Mouse (Mus musculus) CH12.LX (cell line): ENCODE results near the gene Wdr38. TPM values are rescaled to one million over a fixed set of nuclear protein-coding genes. Genes with fewer than 3 reads are reported as not detected.
"Not testable (repeated sequence)": the region's sequence is repeated elsewhere in the genome, so short reads cannot be mapped to it uniquely, and the experiment has no call there.

ENCODE experiments used
- DNase-seq: peaks from one replicate; pipeline ENCODE4 v3.0.0-alpha.2; 2013; ENCODE audit errors: extremely low read depth
- H3K27ac ChIP-seq: 2 replicates; pipeline ENCODE4 v1.5.1; 2012; ENCODE audit warnings: low read depth, mild to moderate bottlenecking, control low read depth, moderate library complexity; ENCODE audit not compliant: insufficient read depth
- H3K27me3 ChIP-seq: replicated peaks from 2 replicates; pipeline ENCODE3; 2012; ENCODE audit warnings: inconsistent platforms
- H3K36me3 ChIP-seq, 2 experiments: replicated peaks in 1 of 2; 2 replicates each; pipeline versions ENCODE3 to v1.6.1; 2012; ENCODE audit warnings: inconsistent platforms in 1 of 2, low read length in 1 of 2, mild to moderate bottlenecking in 1 of 2, mixed read lengths in 1 of 2, moderate library complexity in 1 of 2; ENCODE audit not compliant: control insufficient read depth in 1 of 2, insufficient read depth in 1 of 2
- H3K4me1 ChIP-seq, 2 experiments: 2 replicates each; pipeline ENCODE4 v1.6.1; 2012; ENCODE audit warnings: inconsistent platforms in 1 of 2, moderate library complexity in 1 of 2; ENCODE audit not compliant: insufficient read depth in 2 of 2, control insufficient read depth in 1 of 2
- H3K4me2 ChIP-seq: 2 replicates; pipeline ENCODE4 v1.6.1; 2012; ENCODE audit warnings: low read depth, mild to moderate bottlenecking, control low read depth; ENCODE audit not compliant: poor library complexity, insufficient read depth, severe bottlenecking
- H3K4me3 ChIP-seq, 3 experiments: fragments of 150-350 bp in 1 of 3; sonication (generic) in 1 of 3; replicated peaks in 1 of 3; 2 replicates each; pipeline versions ENCODE3 to v1.5.1; 2011 to 2012; ENCODE audit warnings: low read depth in 2 of 3, low read length in 2 of 3, mild to moderate bottlenecking in 2 of 3, moderate library complexity in 2 of 3, control low read depth in 1 of 3, improper control_type of control experiment in 1 of 3, inconsistent platforms in 1 of 3, mixed read lengths in 1 of 3; ENCODE audit not compliant: poor library complexity in 1 of 3
- H3K79me2 ChIP-seq: replicated peaks from 2 replicates; pipeline ENCODE4 v1.6.1; 2012; ENCODE audit warnings: mild to moderate bottlenecking, moderate library complexity; ENCODE audit not compliant: control insufficient read depth, poor library complexity, insufficient read depth, severe bottlenecking; ENCODE audit errors: extremely low read depth
- H3K9ac ChIP-seq: 2 replicates; pipeline ENCODE4 v1.6.1; 2012; ENCODE audit warnings: low read depth, mild to moderate bottlenecking, control low read depth, moderate library complexity; ENCODE audit not compliant: insufficient read depth
- H3K9me3 ChIP-seq: replicated peaks from 2 replicates; pipeline ENCODE3; 2012; ENCODE audit warnings: low read length, inconsistent platforms, mixed read lengths
- BHLHE40 ChIP-seq: IDR thresholded peaks from 2 replicates; pipeline ENCODE4 v1.6.1; 2011; ENCODE audit warnings: mild to moderate bottlenecking, low read depth, low read length, improper control_type of control experiment
- CHD2 ChIP-seq: IDR thresholded peaks from 2 replicates; pipeline ENCODE4 v1.6.1; 2011; ENCODE audit warnings: low read length, improper control_type of control experiment
- E2F4 ChIP-seq: IDR thresholded peaks from 2 replicates; pipeline ENCODE4 v1.6.1; 2011; ENCODE audit warnings: low read depth, low read length, improper control_type of control experiment; ENCODE audit not compliant: insufficient replicate concordance
- ELF1 ChIP-seq: IDR thresholded peaks from 2 replicates; pipeline ENCODE4 v1.6.1; 2014; ENCODE audit warnings: low read depth, mild to moderate bottlenecking, inconsistent platforms, low read length, improper control_type of control experiment
- EP300 ChIP-seq: IDR thresholded peaks from 2 replicates; pipeline ENCODE4 v1.6.1; 2011; ENCODE audit warnings: low read length, improper control_type of control experiment
- ETS1 ChIP-seq: conservative IDR thresholded peaks from 2 replicates; pipeline ENCODE4 v1.6.1; 2012; ENCODE audit warnings: low read depth, mild to moderate bottlenecking, inconsistent platforms, low read length, improper control_type of control experiment, moderate library complexity
- GABPA ChIP-seq: IDR thresholded peaks from 2 replicates; pipeline ENCODE4 v1.6.1; 2012; ENCODE audit warnings: low read depth, low read length, improper control_type of control experiment, inconsistent platforms; ENCODE audit not compliant: insufficient replicate concordance
- IRF4 ChIP-seq: IDR thresholded peaks from 2 replicates; pipeline ENCODE4 v1.6.1; 2014; ENCODE audit warnings: low read depth, mild to moderate bottlenecking, inconsistent platforms, low read length, improper control_type of control experiment
- JUN ChIP-seq: IDR thresholded peaks from 2 replicates; pipeline ENCODE4 v1.6.1; 2011; ENCODE audit warnings: low read depth, mild to moderate bottlenecking, low read length, improper control_type of control experiment, moderate library complexity; ENCODE audit not compliant: insufficient read depth
- MAX ChIP-seq: IDR thresholded peaks from 2 replicates; pipeline ENCODE4 v1.6.1; 2011; ENCODE audit warnings: low read length, improper control_type of control experiment
- MAZ ChIP-seq: IDR thresholded peaks from 2 replicates; pipeline ENCODE4 v1.6.1; 2012; ENCODE audit warnings: low read depth, mild to moderate bottlenecking, inconsistent platforms, low read length, improper control_type of control experiment, moderate library complexity
- MEF2A ChIP-seq: IDR thresholded peaks from 2 replicates; pipeline ENCODE4 v1.6.1; 2014; ENCODE audit warnings: low read depth, mild to moderate bottlenecking, inconsistent platforms, low read length, improper control_type of control experiment, borderline replicate concordance
- MXI1 ChIP-seq: IDR thresholded peaks from 2 replicates; pipeline ENCODE4 v1.6.1; 2011; ENCODE audit warnings: mild to moderate bottlenecking, low read depth, low read length, improper control_type of control experiment
- NRF1 ChIP-seq: IDR thresholded peaks from 2 replicates; pipeline ENCODE4 v1.6.1; 2014; ENCODE audit warnings: low read depth, mild to moderate bottlenecking, inconsistent platforms, low read length, improper control_type of control experiment, moderate library complexity
- PAX5 ChIP-seq: IDR thresholded peaks from 2 replicates; pipeline ENCODE4 v1.6.1; 2012; ENCODE audit warnings: low read length, inconsistent platforms, mixed read lengths
- POLR2AphosphoS2 ChIP-seq: IDR thresholded peaks from 2 replicates; pipeline ENCODE4 v1.6.1; 2011; ENCODE audit warnings: low read depth, low read length, improper control_type of control experiment
- RAD21 ChIP-seq: IDR thresholded peaks from 2 replicates; pipeline ENCODE4 v1.6.1; 2011; ENCODE audit warnings: low read depth, mild to moderate bottlenecking, low read length, improper control_type of control experiment, moderate library complexity
- RCOR1 ChIP-seq: conservative IDR thresholded peaks from 2 replicates; pipeline ENCODE4 v1.6.1; 2012; ENCODE audit warnings: low read depth, mild to moderate bottlenecking, inconsistent platforms, low read length, improper control_type of control experiment
- SIN3A ChIP-seq: IDR thresholded peaks from 2 replicates; pipeline ENCODE4 v1.6.1; 2012; ENCODE audit warnings: low read length, improper control_type of control experiment, inconsistent platforms
- TBP ChIP-seq: conservative IDR thresholded peaks from 2 replicates; pipeline ENCODE4 v1.6.1; 2011; ENCODE audit warnings: low read depth, low read length, improper control_type of control experiment
- TCF12 ChIP-seq: IDR thresholded peaks from 2 replicates; pipeline ENCODE4 v1.6.1; 2014; ENCODE audit warnings: low read depth, mild to moderate bottlenecking, inconsistent platforms, low read length, improper control_type of control experiment
- UBTF ChIP-seq: IDR thresholded peaks from 2 replicates; pipeline ENCODE4 v1.6.1; 2012; ENCODE audit warnings: low read depth, mild to moderate bottlenecking, inconsistent platforms, low read length, improper control_type of control experiment, moderate library complexity
- USF1 ChIP-seq: IDR thresholded peaks from 2 replicates; pipeline ENCODE4 v1.6.1; 2014; ENCODE audit warnings: low read depth, mild to moderate bottlenecking, inconsistent platforms, low read length, improper control_type of control experiment
- USF2 ChIP-seq: conservative IDR thresholded peaks from 2 replicates; pipeline ENCODE4 v1.6.1; 2011; ENCODE audit warnings: low read depth, low read length, improper control_type of control experiment
- ZC3H11A ChIP-seq: IDR thresholded peaks from 2 replicates; pipeline ENCODE4 v1.6.1; 2012; ENCODE audit warnings: low read depth, mild to moderate bottlenecking, inconsistent platforms, low read length, improper control_type of control experiment
- ZKSCAN1 ChIP-seq: IDR thresholded peaks from 2 replicates; pipeline ENCODE4 v1.6.1; 2012; ENCODE audit warnings: low read depth, inconsistent platforms, low read length, improper control_type of control experiment, borderline replicate concordance
- ZMIZ1 ChIP-seq: IDR thresholded peaks from 2 replicates; pipeline ENCODE4 v1.6.1; 2012; ENCODE audit warnings: low read depth, mild to moderate bottlenecking, inconsistent platforms, low read length, improper control_type of control experiment
- dilution Hi-C: fragments of 300-500 bp; cut with MboI; formaldehyde crosslinking; loops from 2 replicates; pipeline ENCODE4 v1.14.3; 2020; ENCODE audit warnings: low sequenced_read_pairs; ENCODE audit not compliant: extremely low pct_unique_long_range_greater_than_20kb, extremely low pct_ligation_motif_present
- in situ Hi-C: fragments of 300-500 bp; cut with MboI; formaldehyde crosslinking; loops from 3 replicates; pipeline ENCODE4 v1.14.3; 2019; ENCODE audit warnings: low sequenced_read_pairs, low pct_ligation_motif_present, low pct_unique_long_range_greater_than_20kb, mixed read lengths
- polyA plus RNA-seq: library from polyadenylated mRNA; unstranded; fragments of >175 nt; gene quantifications from 2 replicates; pipeline ENCODE4 v1.2.1, GENCODE M21; 2012; ENCODE audit warnings: low read depth; ENCODE audit not compliant: insufficient read length
- total RNA-seq, 2 experiments: library from RNA; depleted of rRNA; stranded (reverse); fragments of 300-350 nt in 1 of 2; fragments of >200 nt in 1 of 2; gene quantifications; 2 replicates each; pipeline ENCODE4 v1.2.3; 2012 to 2014

Wdr38 gene
- total and polyA plus RNA-seq, 3 experiments: 0.28 to 1.0 (median 0.40) TPM

DNA sequence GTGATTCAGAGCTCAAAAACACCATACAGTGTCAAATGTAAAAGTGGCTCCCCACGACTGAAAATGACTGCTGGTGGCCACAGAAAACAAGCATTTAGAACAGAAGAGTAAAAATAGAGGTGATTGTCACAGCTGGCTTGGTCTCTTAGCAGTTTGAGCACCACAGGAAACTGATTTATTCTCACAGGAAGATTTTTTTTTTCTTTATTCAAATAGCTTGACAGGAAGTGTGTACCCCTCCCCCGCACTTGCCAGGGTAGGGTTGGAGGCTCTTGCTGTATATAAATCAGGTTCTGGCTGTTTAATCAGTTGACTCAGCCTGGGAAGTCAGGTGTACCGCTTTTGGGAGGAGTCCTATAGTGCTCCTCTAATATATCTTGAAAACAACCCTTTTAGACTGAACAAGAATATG lies 11.7 kb downstream of the Wdr38 start (continued):
- TF ChIP-seq ZMIZ1: peak; percentile 61
- peak; percentile 89 for TF ChIP-seq SIN3A
- TF ChIP-seq USF2: no peak
- peak; percentile 86 for TF ChIP-seq CHD2
- TF ChIP-seq USF1: no peak
- no peak for TF ChIP-seq ZKSCAN1
- TF ChIP-seq RCOR1: no peak; the same call in 1 of the 2 replicates
- TF ChIP-seq ETS1: peak; percentile 81
- TF ChIP-seq E2F4: no peak
- TF ChIP-seq POLR2AphosphoS2: peak; percentile 92; the same call in 1 of the 2 replicates
- TF ChIP-seq ELF1: peak; percentile 79
- TF ChIP-seq JUN: peak; percentile 34; the same call in 1 of the 2 replicates
- TF ChIP-seq ZC3H11A: no peak
- TF ChIP-seq IRF4: peak; percentile 59; the same call in 1 of the 2 replicates
- TF ChIP-seq MAZ: peak; percentile 80

DNA sequence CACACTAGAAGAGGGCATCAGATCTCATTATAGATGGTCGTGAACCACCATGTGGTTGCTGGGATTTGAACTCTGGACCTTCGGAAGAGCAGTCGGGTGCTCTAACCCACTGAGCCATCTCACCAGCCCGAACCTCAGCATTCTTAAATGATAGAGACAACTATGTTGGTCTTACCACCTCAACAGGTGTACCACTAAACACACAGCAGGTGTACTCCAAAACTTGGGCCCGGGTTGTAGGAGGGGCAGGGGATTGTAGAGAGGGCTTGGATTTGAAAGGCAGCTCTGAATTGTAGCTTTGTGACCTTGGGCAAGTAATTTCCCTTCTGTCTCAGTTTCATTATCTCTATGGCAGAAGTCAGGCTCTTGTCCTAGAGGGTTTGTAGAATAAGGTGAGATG lies 12.9 kb downstream of the Wdr38 start:
- Histone ChIP-seq H3K27ac (peak overlapping the region; percentile 100), H3K79me2 (peaks cover 64% of the 10 kb centered on the region), H3K4me1 (peaks cover 6 to 47% of the 10 kb centered on the region in 2 experiments), H3K36me3 (peaks cover 24 to 39% of the 10 kb centered on the region in 2 experiments), H3K9ac (peak overlapping the region; percentile 99), H3K4me2 (peak overlapping the region; percentile 97), H3K4me3 (peak overlapping the region in 2 of 3 experiments; percentile 12 to 46)
- DNase-seq, H3K9me3 ChIP-seq, in situ Hi-C loops, H3K27me3 ChIP-seq, dilution Hi-C loops: not testable (repeated sequence)
- peak; percentile 17; the same call in 1 of the 2 replicates for TF ChIP-seq ZMIZ1
- TF ChIP-seq ELF1: peak; percentile 52; the same call in 1 of the 2 replicates
- TF ChIP-seq TBP: peak; percentile 95
- TF ChIP-seq MXI1: 0 out of 2 replicates have a peak, but pooled peaks have one; percentile 8

DNA sequence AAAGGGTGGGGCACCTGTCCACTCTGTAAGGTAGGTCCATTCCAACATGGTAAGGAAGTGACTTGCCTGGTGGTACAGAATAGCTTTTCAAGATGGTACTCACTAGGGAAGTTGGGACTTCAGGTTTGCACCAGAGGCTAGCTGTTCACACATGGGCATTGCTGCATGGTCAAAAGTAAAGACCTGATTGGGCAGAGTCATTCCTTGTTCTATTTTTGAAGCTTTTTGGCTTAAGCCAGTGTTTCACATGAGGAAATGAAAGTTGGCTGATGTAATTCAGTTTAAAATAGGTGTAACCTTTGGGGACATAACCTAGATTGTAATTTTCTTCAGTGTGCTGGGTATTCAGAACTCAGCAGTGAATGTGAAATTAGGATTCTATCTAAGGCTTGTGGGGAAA lies 14.0 kb downstream of the Wdr38 start:
- peak overlapping the region; percentile 100 for H3K27ac ChIP-seq
- peak overlapping the region in 2 of 3 experiments; percentile 34 to 46 for H3K4me3 ChIP-seq
- dilution Hi-C loops (no loop called here), in situ Hi-C loops (no loop called here)
- H3K36me3 ChIP-seq: peaks cover 34 to 50% of the 10 kb centered on the region in 2 experiments
- H3K9ac ChIP-seq: peak overlapping the region; percentile 99
- H3K4me1 ChIP-seq: peaks cover 6 to 57% of the 10 kb centered on the region in 2 experiments
- H3K79me2 ChIP-seq: peaks cover 60% of the 10 kb centered on the region
- no peaks in the 10 kb centered on the region for H3K9me3 ChIP-seq
- peak; percentile 92 for DNase-seq
- no peaks in the 10 kb centered on the region for H3K27me3 ChIP-seq
- peak overlapping the region; percentile 97 for H3K4me2 ChIP-seq
- TF ChIP-seq RAD21 (no peak), GABPA (no peak), MXI1 (peak; percentile 79; the same call in 1 of the 2 replicates), POLR2AphosphoS2 (no peak), NRF1 (peak; percentile 36; the same call in 1 of the 2 replicates), TCF12 (peak; percentile 66), ETS1 (peak; percentile 92), EP300 (peak; percentile 95), ELF1 (peak; percentile 61), TBP (peak; percentile 64; the same call in 1 of the 2 replicates), ZKSCAN1 (no peak), UBTF (no peak), IRF4 (peak; percentile 97), MAX (peak; percentile 71), MEF2A (peak; percentile 100), BHLHE40 (peak; percentile 49), ZC3H11A (no peak), SIN3A (peak; percentile 75; the same call in 1 of the 2 replicates), JUN (peak; percentile 99), PAX5 (no peak), USF2 (no peak)
